Mouse (Mus musculus) spleen, postnatal 14 days (tissue): Measurements from ENCODE around the gene Oser1.
A peak's percentile ranks its signal among the peaks of the same experiment; 100 is the strongest.

ENCODE experiments used
- DNase-seq, 2 experiments: peaks; one replicate each; pipeline ENCODE4 v3.0.0; 2021 to 2022; ENCODE audit warnings: low spot score in 2 of 2

Oser1 gene

GRCm38 (mm10) chr2:163358662-163359061 is 65.8 kb downstream of the Oser1 start:
- no peak for DNase-seq

DNA sequence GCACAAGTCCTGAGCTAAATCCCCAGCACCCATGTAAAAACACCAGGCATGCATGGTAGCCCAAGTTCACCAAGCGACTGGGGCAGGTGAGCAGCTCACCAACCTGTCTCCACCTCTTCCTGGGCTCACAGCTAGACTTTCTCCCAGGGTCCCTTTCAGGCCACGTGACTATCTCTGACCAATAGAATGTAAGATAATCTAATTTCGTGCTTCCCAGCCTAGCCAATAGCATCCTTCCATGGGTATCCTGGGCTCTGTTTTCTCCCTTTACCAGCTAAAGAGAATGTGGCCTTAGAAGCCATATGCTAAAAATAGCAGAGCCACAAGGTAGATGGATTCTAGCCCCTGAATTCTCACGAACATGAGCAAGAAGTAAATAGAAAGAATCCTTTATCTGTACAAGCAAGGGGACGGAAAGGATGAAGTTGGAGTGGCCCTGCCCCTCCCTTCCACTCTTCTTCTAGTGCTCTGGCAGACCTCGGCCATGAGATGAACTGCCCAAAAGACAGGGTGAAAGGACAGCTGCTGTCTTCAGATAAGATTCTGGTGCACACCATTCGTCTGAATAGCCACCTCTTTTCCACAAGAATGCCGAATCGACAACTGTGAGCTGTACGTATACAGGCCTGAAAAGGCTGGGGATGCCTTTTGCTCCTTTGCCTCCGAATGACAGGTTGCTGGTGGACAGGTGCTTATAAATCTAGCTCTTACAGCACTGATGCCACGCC is 68.2 kb downstream of the Oser1 start:
- peak in 1 of 2 experiments; percentile 15 for DNase-seq
